Mouse (Mus musculus) R1 (cell line): ENCODE measurements around the gene Gm49661.

Experiments
- DNase-seq: peaks from one replicate; pipeline ENCODE4 v3.0.0-alpha.2; 2018; ENCODE audit warnings: low read depth, low spot score

Gene Gm49661

DNA sequence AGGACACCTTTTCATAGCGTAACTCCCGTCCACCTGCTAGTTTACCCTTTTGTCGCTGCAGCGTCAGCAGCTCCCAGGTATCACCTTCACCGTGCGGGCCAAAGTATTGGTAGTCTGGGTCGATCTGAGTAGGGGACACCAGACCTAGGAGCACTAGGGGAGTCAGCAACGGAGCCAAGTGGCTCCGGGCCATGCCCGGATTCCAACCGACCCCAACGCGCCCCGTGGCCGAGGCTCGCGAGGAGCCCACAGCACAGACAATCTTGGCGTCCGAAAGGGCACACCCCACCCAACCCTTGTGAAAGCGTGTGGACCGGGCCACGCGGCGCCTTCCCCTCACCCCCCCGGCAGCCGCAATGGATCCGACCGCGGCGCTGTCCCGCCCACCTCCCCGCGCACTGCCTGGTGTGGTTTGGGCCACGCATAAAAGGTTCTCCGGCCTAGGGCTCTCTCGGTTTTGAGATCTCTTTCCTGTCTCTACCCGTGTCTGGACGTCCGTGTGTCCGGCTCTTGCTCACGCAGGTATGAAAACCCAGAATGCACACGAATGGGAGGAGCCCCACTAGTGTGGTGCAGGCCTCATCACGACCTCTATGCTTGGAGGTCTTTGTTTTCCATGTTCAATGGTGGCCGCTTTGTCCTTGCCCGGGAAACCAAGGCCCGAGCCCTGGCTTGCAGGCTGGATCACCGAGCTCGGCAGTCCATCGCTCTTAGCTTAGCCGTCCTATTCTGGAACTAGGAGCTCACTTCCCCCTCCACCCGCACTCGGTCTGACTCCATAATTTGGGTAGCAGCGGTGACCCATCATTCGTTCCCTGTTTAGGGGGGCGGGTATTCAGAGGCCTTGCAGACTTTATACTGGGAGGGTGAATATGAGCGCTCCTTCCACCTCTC, at the start of gene Gm49661, which contains the start of the genes Prdx2 and Rnaseh2a:
Gene Gm49661, minus strand, starts transcription at position 193 of the 894 bp plus-strand sequence.
Gene Prdx2, plus strand, starts transcription at position 347 of the 894 bp plus-strand sequence.
Gene Rnaseh2a, minus strand, starts transcription at position 527 of the 894 bp plus-strand sequence.
- peak; percentile 83 for DNase-seq

DNA sequence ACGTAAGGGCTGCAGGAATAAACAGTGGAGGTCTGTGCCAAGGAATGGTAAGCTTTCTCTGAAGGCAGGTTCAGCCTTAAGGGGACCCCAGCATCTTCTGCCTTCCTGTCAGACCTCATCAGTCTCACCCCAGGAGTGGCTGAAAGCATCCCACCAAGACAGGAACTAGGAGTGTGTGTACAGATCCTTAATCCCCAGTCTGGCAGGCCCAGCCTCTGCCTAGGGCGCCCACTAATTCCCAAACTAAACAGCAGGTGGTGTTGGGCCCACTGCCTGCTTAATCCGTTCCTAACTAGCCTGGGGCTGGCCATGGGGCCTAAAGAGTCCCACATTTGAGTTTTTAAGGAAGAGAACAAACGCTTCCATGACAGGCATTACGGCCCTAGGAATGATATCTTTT, 48.0 kb upstream of the Gm49661 start:
- peak; percentile 49 for DNase-seq

DNA sequence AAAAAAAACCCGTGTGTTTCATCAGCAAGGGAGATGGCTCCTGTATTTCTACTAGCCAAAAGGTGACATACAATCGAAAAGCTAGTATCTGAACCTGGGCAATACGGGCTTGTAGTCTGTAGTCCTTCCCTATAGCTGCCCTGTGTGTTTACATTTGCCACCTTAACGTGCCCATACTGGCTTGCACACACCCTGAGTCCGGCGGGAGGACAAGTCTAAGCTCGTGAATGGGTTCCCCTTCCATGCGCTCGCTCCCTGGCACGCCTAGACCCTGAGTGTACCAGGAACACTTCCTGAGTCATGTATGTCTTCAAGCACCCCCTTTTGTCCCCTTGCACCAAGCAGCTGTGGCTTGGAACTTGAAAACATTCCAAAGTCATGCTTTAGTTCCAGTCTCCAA, 47.5 kb upstream of the Gm49661 start:
- DNase-seq: no peak

DNA sequence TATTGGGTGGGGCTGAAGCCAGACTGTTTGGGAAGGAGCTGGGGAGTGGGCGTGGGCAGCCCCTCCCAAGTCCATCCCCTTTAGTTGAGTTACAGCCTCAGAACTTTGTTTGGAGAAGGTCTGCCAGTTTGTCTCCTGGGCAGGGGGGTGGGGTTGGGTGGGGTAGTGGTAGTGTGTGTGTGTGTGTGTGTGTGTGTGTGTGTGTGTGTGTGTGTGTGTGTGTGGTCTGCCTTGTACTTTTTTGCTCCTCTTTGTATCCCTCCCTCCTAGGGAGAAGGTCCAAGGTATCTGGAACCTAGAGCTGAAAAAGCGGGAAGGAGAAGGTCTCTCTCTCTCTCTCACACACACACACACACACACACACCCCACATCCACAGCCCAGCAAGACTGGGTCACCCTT, 45.2 kb upstream of the Gm49661 start, which contains the start of gene Best2:
Gene Best2, minus strand, starts transcription at position 101 of the 400 bp plus-strand sequence.
- no peak for DNase-seq

DNA sequence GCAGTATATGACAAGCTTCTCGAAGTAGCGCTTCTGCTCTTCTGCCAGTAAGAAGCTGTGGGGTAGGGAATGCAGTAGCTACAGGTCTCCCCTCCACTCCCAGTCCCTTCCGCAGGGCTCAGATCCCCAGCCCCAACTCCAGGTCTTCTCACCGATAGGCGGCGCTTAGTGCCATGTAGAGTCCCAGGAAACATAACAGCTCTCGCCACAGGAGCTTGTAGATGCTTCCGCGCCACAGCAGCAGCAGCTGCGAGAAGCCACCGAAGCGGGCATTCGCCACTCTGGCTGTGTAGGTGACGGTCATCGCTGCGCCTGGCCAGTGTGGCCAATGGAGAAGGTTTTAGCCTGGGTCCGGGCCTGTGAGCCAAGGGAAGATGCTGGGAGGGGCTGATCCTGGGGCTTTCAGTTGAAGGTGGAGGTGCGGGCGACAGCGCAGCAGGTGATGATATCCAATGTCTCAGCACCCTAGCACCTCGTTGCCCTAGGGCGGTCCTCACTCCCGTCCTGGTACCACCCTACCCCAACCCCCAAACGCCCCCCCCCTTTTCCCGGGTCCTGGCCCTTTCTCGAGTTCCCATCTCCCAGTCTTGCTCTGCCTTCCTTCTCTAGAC, 44.1 kb upstream of the Gm49661 start:
- peak; percentile 94 for DNase-seq

DNA sequence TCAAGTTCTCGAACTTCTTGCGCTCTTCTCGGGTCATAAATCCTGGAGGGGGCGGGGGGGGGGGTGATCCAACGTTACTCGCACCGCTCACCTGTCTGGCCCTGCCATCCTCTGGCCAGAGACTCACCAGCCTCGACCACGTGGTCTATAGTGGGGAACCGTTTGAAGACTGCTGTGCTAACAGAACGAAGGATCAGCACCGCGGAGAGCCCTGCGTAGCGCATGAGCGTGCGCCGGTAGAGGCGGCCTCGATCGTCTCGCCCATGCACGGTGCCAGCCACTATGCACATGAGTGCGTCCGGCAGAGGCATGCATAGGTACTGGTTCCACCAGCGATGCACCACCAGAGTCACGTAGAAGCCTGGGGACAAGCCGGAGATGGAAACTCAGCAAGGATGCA, 42.0 kb upstream of the Gm49661 start:
- DNase-seq: peak; percentile 58

DNA sequence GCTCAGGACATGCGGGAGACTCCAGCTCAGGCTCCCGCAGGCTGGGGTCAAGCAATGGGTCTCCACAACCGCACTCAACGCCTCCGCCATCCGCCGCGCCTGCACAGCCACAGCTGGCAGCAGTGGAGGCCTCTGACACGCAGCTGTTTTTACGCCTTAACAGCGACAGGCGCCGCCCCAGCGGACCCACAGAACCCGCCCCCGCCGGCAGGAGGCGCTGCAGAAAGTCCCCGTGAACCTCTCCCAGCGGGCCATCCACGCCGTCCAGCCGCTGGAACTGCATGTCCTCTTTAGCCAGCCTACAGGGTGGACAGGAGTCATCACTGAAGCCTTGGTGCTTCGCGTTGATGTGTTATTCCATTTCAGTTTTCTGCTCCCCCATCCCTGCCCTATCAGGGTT, 38.5 kb upstream of the Gm49661 start:
- DNase-seq: peak; percentile 82

DNA sequence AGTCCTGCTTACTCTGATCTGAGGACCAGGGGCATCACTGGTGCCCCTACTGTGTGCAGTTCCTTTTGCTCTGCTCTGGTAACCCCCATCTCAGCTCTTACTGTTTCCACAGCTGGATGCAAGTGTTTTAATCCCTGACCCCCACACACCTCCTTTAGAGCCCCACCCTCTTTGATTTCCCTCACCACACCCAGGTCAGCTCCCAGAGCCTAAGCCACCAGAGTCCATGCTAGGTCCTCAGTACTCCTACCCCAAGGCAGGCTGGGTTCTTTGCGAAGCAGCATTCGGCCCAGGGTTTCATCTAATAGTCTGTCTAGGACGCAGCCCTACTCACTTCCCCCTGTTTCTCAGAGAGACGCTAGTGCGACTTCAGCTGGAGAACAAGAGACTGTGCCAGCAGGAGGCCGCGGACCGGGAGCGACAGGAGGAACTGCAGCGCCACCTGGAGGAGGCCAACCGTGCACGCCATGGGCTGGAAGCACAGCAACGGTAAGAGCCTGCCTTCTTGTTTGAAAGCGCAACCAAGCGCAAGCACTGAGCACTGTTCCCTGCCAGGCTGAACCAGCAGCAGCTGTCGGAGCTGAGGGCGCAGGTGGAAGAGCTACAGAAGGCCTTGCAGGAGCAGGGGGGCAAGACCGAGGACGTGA, 28.5 kb upstream of the Gm49661 start:
- peak; percentile 96 for DNase-seq

DNA sequence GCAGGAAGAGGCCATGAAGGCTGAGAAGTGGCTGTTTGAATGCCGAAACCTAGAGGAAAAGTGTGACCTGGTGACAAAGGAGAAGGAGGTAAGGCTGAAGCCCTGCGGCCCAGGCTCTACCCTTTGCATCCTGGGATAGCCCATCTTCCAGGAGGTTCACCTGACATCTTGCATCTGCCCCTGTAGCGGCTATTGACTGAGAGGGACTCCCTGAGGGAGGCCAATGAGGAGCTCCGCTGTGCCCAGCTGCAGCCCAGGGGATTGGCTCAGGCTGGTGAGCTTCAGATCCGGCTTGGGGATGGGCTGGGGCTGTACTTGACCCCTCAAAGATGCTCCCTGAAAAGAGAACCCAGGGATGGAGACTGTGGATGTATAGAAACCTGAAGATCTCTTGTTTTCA, 27.7 kb upstream of the Gm49661 start:
- DNase-seq: no peak

DNA sequence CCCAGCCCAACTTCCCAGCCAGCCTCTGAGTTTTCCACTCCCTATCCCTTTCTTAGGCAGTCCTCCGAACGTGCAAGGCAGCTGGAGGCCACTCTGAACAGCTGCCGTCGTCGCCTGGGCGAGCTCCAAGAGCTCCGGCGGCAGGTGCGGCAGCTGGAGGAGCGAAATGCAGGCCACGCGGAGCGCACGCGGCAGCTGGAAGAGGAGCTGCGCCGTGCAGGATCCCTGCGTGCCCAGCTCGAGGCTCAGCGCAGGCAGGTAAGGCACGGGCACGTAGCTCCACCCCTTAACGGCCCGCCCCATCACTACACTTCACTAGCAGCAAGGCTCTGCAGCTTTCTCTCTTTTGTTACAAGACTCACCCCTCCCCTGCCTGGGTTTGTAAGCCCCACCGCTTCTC, 26.4 kb upstream of the Gm49661 start:
- DNase-seq: peak; percentile 75

DNA sequence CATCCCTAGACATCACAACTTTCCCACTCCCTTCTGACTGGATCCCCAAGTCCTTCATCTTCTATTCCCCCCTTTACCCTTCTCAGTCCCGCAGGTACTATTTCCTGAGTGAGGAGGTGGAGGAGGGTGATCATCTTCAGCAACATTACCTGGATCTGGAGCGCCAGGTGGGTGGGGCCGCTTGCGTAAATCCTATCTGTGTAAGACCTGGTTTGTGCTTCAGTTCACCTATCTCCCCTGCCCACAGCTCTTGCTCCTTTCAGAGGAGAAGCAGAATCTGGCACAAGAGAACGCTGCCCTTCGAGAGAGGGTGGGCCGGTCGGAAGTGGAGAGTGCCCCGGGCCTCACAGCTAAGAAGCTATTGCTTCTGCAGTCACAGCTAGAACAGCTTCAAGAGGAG, 25.1 kb upstream of the Gm49661 start:
- no peak for DNase-seq

DNA sequence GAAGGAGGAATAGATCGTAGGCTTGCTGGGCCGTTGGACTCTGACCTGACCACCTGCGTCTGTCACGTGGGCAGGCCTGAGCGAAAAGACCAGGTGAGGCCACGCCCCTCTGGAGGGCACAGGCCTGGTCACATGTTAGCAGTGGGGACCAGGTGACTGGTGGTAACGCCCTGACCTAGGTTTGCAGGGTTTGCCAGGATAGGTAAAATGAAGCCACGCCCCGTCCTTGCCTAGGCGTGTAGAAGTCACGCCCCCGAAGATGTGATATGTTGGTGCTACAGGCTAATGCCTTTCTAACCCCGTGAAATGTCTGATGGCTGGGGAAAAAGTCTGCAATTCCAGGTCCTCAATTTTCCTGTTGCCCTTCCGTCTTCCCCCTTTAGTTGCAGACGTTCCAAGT, 21.6 kb upstream of the Gm49661 start:
- peak; percentile 91 for DNase-seq

DNA sequence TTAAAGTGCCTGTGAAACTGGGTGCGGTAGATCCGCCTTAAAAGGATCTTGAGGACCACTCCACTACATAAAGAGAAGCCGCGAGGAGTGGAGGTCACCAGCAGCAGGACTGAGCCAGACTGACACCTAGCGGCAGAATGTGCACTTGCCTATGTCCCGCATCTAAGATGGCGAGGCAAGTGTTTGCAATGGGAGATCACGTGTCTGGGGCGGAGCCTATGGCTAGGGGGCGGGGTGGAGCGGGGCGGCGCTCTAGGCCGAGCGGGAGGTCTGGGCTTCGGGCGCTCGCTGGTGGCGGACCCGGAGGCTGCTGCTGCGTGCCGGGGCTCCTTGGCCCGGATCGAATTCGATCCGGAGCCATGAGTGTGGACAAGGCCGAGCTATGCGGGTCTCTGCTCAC, 21.1 kb upstream of the Gm49661 start, which contains the start of gene Hook2:
Gene Hook2, plus strand, starts transcription at position 255 of the 400 bp plus-strand sequence.
- peak; percentile 99 for DNase-seq

DNA sequence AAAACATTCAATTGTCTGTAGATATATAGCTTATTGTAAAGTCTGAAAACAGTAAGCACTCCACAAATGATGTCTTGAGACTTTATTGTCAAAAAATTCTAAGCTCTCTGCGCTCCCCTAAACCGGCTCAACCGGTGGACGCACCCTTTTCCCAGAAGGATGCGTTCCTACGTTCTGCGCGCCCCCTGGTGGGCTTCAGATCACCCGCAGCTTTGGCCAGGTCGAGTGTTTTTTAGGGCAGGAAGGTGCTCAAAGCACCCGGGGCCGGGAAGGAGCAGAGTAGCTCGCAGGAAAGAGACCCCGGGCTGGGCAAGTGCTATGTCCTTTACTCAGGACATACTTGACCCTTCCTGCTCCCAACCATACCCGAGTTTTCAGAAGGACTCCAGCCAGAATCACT, 20.6 kb upstream of the Gm49661 start:
- DNase-seq: peak; percentile 96

DNA sequence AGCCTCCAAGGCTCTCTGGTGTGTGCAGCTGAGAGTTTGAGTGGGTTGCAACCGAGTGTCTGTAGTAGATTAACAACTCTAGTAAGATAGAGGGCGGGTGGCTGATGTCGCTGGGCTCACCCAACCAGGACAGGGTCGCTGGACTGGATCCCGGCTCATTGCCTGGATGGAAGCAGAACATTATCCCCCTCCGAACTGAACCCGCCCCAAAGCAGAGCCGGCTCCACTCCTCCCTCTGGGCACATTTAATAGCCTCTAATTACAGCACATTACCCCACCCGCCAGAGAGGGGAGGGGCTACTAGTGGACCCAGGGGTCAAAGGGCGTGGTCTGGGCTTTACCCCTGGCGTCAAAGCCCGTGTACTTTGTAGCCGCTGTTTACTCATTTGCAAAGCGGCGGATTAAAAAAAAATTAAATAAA, 20.1 kb upstream of the Gm49661 start:
- peak; percentile 83 for DNase-seq

DNA sequence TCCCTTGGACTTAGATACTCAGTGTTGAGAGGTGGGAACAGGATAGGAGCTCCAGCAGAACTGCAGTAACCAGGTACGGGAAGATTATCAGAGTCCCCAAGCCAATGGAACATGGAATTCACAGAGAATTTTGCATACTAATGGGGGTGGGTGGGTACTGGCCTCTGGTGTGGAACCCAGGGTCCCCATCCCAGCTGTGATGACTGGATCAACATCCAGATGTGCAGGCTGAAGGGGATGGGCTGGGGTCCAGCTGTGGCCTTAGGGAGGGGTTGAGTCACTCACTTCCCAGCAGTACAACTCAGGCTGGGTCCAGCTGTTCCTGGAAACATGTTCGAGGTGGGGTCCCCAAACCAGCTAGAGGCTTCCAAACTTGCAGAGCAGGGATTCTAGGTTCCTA, 18.7 kb upstream of the Gm49661 start:
- peak; percentile 33 for DNase-seq

DNA sequence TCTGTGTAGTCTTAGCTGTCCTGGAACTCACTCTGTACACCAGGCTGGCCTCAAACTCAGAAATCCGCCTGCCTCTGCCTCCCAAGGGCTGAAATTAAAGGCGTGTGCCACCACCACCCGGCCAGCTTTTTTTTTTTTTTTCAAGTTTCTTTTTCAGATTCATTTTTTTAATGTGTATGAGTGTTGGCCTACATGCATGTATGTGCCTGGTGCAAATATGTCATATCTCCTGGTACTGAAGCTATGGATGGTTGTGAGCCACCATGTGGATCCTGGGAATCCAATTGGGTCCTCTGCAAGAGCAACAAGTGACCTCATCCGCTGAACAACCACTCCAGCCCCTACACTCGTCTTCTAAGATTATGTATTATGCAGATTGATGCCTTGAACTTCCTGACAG, 18.2 kb upstream of the Gm49661 start:
- DNase-seq: no peak

DNA sequence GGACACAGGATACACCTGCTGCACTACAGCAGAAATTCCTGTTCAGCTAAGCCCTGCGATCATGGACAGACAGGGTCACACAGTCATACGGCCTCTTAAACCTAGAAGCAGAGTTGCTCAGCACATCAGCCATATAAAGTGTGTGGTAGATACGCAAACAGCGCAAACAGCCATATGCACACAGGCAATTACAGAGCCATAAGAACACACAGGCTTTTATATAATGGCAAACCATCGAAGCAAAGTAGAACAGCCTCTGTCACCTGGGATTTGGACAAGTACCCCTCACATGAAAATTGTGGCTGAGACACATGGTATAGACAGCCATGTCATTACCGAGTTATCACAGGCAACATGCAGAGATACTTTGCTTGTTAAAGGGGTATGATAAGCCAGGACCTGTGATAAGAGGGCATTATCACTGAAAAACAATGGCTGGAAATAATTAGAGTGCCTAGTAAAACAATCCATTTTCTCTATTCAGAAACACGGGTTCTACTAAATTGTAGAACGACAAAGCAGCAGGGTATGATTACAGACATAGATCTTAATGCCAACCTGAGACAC, 17.2 kb upstream of the Gm49661 start:
- no peak for DNase-seq

DNA sequence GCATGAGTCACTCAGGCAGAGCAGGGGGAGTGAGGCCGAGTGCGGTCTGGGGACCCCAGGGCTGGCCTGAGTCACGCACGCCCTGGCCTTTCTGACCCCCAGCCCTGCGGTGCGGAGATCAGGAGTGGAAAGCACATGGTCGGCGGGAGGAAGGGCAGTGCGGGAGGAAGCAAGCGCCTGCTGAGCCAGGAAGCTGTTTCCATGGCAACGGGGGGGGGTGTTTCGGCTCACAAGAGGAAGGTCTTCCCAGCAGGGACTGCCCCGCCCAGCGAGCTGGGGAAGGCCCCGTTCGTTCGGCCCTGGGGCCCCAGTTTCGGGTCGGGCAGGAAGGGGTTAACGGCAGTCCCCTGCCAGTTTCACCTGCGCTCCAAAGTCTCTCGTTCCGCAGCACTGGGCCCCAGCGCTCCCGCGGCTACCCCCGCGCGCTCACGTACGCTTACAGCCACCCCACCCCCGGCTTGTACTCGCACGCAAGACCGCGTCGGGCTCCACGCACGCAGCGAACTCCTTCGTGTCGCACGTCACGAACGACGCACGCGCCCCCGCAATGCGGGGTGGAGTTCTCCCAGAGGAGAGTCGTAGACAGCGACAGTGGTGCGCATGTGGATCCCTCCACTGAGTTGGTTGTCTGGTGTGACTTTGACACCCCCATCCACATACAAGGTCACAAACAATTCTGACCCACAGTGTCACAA, 16.6 kb upstream of the Gm49661 start:
- DNase-seq: peak; percentile 98

DNA sequence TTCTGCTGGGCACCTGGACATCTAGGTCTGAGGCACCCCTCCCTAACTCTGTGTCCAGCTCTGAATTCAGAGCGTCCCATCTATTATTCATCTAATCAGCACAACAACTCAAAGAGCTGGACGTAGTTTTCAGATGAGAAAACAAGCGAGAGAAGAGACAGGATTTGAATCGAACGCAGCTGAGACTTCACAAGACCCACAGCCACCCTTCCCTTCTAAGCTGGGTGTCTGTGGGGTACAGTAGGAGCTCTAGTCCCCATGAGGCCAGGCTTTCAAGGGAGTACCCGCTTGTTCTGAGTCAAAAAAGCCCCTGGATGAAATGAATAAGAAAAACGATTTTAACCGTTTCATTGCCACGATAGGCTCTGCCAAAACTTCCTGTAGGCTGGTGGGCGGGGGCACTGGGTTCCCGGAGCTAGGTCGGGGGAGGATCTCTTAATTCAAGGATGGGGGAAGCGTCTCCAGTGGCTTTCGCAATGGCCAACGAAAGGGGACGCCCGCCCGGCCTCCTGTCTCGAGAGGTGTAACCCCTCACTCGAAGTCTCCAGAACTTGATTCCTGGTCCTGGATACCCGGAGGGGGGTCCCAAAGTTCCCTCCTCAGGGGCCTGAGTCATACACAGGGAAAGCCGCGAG, 15.9 kb upstream of the Gm49661 start:
- DNase-seq: no peak
